Mouse (Mus musculus) layer of hippocampus, postnatal 36 days (tissue): ENCODE measurements around the gene Jade2. TPM values are rescaled to one million over a fixed set of nuclear protein-coding genes. Genes with fewer than 3 reads are reported as not detected.
A peak's percentile ranks its signal among the peaks of the same experiment; 100 is the strongest.

Experiments
- DNase-seq, 2 experiments: peaks; one replicate each; pipeline ENCODE4 v3.0.0; 2022
- total RNA-seq, 2 experiments: library from RNA; stranded (reverse); gene quantifications; 2 replicates each; pipeline ENCODE4 v1.2.3; 2021

Gene Jade2
- total RNA-seq, 2 experiments from 2014 or later: 36.0 to 36.5 TPM

DNA sequence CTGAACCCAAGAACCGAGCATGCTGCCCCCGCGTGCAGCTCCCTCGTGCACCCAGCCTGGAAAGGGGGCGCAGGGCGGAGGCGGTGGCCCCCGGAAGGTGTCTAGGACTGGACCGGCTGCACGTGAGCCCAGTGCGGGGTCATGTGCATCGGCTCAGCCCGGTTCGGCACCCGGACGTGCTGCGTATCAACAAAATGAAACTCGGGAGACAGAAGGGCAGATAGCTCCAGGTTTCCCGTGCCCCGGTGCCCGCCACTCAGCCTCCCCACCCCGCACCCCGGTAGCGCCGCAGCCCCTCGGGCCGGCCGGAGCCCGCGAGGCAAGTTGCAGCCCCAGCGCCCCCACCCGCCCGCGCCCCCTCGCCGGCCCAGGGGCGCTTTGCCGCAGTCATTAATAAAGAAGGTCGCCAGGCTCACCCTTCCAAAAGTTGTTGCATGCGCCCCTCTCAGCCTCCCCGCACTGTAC is 805 bp downstream of the Jade2 start:
- DNase-seq: peak; percentile 48 to 61

DNA sequence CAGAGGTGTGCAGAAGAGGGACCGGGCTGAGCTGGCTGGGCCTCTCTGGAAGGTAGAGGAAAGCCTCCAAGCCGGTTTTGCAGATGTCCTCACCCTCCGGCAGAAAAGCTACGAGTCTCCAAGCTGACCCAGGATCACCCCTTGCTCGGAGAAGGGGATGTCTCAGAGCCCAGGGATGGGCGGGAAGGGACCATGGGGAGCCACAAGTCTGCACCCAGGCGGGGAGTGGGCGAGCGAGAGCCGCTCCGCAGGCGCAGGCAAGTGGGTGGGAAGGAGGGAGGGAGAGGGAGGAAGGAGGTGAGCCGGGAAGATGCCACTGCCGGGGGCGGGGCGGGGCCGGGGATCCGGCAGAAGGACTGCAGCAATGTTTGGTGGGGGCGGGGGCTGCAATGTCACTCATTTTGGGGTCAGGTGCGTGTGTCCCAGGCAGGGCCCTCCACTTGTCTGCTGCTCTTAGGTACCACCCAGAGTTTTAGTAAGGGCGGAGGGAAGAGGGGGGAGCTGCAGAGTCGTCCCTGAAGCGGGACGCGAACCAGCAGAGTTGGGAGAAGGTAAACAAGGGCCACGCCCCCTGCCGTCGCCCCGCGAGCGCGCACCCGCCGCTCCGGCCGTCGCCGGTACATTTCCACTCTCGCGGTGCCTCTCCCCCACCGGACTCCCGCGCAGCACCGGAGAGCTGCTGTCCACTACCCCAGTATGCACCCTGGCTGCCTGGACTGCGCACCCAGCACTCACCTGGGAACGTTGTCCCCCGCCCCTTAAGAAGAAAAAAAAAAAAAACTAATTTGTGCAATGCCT is 1.4 kb downstream of the Jade2 start:
- DNase-seq: peak; percentile 68 to 69

DNA sequence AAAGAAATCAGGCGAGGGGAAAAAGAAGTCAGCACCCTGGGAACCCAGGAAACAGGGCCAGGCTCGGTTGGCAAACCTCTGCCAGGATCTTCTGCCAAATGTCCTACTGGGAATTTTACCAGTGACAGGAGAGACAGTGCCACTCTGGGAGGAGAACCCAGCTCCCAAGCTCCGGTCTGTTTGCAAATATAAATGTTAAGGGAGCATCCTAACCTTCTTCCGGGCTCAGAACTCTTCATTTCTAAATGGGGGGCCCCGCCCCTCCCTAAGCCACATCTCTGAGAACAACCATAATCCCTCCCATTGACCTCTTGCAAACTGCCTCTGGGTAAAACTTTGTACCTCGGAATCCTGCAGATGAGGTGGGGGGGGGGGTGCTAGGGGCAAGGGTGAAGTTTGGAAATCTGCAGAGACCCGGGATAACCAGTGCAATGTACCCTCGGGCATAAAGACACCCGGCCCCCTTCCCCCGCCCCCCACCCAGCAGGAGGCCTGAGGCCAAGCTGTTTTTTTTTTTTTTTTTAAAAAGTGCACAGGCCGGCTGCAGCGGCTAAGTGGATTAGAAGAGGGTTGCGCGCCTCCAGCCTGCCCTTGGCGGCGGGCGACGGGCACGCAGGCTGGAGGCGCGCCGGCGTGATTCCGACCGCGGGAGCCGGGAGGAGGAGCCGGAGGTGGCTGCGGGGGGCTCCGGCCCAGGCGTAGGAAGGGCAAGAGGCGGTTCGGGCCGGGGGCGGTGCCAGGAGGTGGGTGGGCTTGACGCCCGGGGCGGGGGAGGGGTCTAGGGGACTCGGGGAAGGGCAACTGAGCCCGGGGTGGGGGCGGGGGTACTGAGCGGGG is 2.3 kb downstream of the Jade2 start:
- DNase-seq: peak; percentile 64 to 68

DNA sequence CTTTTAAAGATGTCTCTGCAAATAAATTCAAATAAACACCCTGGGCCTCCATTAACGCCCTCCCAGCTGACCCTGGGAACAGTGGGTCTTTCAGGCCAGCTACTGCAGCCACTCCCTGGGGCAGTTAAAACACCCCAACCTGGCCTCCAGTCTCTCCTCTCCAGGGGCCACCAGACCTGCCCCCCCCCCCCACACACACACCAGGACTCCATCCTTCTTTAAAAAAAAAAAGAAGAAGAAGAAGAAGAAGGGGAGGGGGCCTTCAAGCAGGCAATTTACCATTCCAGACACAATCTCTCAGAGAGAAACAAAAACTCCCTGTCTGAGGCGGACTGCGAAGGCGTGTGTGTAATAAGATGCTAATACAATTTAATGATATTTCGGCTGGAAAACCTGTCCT is 4.9 kb downstream of the Jade2 start:
- DNase-seq: no peak

DNA sequence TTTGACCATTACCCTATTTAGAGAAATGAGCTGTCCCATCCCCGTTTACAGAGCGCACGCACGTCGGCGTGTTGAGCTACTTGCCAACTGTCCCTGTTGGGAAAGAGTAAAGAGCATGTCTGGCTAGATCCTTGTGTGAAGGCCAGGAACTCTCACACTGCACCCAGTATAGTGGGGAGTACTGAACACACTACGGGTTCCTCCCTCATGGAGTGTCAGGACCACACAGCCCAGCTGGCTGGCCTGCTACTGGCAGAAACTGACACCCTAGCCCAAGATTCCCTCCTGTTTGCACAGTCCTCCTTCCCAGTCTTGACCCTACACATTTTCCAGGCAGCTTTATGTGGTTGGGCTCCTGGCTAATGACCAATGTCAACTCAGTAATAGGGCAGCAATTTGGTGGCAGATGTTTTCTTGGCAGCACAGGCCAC is 5.3 kb downstream of the Jade2 start:
- no peak for DNase-seq

DNA sequence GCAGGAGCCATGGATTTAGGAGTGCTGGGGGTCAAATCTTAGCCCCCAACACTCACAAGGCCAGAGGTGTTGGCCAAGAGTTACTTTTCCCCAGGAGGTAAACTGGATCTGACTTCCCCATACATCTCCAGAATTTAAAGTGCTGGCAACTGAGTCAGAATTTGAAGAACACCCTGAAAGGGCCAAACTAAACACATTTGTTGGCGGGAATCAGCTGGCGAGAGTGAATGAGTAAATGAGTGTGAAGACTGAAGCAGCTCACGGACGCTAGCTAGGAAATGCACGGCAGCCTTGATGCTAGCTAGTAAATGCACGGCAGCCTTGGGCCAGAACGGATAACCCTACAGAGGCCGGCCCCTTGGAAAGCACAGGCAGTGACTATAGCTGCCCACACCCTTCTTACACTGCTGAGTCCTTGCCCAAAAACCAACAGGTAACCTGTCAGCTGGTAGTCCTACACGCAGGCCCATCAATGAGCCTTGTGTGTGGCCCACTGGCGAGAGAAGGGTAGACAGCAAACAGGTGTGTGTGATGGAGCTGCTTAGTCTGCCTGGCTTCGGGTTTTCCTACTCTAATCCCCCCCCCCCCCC is 6.6 kb downstream of the Jade2 start:
- DNase-seq: no peak

DNA sequence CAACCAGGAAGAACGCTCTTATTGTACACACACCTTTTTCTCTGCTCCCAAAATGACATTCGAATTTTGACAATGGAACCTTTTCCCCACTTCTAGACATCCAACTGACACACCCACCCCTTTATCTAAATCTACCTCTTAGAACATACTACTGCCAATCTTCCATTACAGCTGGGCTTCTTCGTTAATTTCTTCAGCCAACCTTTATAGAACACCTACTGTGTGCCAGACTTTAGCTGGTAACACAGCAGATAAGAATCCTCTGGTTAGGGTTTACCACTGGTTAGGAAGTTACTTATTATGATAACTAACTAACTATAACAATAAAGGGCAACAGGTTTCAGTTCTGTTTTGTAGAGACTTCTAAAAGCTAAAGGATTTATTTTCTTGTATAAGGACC is 9.1 kb downstream of the Jade2 start:
- DNase-seq: no peak

DNA sequence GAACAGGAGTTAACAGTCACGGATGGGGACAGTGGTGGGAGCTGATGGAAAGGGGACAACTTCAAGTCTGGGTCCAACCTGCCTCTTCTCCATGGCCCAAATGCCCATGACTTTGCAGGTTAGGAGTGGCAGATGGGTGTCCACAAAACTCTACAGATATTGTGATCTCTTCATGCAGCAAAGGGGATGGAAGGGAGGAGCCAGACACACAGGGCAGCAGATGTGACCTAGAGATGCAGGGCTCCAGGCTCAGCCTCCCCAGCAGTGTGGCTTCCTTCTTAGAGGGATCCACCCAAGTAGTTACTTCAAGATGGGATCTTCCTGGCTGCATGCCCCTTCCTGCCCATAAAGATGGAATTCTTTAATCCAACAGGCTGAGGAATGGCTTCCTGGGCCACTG is 9.6 kb downstream of the Jade2 start:
- DNase-seq: no peak

DNA sequence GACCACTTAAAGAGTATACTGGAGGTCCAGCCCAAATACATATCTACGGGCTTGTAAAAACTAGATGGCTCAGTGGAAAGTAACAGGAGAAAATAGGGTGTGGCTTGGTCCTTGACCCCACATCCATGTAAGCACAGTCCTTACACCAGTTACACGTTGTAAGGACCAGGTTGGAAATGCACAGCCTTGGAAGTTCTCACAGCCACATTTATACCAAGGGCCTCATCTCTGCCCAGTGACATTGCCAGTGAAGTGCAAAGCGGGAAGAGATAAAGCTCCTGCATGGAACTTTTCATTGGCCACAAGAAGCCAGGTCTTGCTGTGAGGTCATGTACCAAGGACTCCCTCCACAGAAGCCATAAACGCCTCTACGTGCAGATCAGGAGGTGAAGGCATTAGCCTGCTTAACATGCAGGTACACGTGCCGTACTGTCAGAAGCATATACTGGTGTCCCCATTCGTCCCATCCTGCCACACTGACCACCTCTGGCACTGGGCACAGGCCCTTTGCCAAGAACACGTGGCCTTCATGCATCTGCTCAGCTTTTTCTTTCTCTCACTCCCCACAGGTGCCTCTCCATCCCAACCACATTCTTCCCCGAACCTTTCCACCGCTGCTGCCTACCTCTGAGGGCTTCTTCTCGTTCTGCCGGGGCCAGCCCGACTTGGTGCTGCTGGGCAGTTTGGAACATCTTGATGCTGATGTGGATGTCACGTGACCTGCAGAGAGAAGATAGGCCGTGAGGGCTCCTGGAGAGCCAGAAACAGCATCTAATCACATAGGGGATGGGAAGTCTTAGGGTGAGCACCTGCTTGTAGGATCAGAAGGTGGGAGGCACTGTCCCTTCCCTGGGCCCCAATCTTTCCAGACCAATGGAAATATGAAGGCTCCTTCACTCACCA is 11.2 kb downstream of the Jade2 start:
- DNase-seq: no peak

DNA sequence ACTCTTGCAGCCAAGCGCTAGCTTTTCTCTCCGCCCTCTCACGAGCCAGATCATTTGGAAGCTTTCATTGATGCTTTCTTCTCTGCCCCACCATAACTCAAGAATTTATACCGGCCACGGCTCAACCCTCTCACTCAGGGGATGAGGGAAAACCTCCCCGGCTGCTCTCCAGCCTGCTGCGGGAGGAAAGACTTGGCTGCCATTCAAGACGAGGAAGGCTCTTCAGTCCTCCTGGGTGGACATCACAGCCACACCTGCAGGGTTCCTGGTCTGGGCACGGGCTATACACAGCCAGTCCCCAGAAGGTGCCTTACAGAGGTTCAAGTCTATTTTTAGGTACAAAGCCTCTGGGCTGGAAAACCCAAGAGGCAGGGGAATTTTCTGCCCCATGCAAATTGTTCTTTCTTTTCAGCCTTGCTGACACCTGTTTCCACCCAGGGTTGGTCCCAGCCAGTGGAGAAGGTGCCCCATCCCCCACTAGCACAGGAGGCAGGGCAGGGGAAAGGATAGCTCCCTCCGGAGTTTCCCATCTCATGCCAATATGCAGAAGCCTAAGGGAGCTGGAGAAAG is 12.8 kb downstream of the Jade2 start:
- DNase-seq: no peak

DNA sequence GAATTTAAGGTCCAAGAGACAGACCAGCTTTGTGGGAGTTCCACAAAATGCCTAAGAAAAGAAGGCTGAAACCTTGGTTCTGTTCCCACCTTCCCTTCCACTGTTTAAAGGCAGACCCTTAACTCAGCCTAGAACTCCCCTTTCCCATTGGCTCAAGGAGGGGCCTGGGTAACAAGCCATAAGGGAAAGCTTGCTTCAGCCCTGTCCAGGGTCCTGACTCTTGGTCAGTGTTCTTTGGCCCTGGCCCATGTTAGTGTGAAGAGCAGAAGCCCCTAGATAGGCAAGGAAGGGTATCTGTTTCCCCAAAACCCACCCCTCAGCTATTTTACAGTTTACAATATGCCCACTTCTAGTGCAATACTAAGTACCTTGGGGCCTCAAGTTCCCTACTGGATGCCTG is 13.6 kb downstream of the Jade2 start:
- DNase-seq: no peak

DNA sequence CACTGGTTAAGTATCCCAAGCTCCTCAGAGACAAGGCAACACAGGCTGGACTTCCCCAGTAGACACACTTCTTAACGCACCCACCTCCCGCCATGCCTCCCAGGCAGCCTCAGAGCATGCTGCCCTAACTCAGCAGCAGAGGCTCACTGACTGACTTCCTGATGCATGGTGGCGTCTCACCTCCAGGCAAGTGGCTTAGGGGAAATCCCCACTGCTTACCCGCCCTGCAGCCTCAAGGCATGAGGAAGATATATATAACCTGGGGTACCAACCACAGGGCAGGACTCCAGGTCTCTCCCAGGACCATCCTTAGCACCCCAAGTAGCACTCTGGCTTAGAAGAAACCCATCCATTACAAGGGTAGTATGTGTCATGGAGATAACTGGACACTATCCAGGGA is 14.3 kb downstream of the Jade2 start:
- no peak for DNase-seq

DNA sequence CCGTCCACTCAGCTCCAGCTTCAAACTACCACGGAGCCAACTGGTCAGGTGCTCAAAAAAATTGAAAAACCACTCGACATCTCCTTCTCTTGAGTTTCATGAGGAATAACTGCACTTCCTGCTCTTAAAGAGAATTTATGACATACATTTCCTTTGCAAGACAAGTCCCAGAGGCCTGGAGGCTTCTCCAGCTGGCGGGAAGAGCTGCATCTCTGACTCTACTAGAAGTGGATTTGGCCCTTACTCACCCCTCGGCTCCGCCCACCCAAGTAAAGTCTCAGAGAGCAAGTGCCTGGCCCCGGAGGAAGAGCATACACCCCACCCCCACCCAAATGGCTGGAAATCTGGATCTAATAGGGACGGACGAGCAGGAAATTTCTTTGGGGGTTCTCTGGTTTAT is 16.3 kb downstream of the Jade2 start:
- no peak for DNase-seq

DNA sequence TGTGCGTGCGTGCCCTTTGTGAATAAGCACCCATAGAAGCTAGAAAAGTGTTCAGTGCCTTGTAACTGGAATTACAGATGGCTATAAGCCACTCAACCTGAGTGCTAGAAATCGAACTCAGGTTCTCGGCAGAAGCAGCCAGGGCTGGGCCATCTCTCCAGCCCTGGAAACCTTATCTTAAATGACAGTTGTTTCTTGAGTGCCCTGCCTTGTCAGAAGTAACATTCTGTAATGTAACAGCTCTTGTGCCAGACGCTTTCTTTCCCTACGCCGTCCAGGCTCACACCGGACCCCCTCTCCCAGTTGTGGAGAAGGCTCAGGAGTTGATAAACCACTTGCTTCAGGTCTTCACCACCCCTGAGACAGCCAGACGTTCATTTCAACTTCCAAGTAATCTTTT is 16.8 kb downstream of the Jade2 start:
- no peak for DNase-seq

DNA sequence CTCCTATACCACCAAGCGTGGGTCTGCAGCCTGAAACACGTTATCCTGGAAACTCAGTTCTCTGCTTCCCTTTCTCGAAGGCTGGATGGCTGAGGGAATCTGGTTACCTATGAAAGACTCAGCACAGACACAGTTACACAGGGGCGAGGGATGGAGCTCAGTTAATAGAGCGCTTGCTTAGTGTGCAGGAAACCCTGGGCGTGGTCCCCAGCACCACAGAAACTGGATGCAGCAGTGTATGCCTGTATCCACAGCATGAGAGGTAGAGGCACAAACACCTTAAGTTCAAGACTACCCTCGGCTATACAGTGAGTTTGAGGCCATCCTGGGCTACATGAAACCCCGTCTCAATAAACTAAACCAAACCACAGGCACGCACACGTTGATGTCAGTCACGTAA is 17.5 kb downstream of the Jade2 start:
- DNase-seq: no peak

DNA sequence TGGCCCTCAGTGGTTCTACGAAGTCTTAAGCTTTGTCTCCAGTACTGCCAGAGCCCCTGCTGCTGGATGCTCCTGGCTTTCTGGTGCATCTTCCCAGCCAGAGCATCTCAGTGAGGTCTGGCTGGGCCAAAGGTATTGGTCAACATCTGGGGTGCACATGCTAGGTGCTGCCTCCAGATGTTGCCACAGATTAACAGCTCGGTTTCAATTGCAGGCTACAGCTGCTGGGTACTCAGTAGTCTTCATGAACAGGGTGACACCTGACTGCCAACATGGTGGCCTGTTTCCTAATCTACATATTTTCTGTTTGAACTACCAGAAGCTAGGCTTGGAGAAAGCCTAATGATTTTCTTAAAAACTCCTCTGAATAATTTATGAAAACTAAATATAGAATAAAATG is 18.3 kb downstream of the Jade2 start:
- no peak for DNase-seq

DNA sequence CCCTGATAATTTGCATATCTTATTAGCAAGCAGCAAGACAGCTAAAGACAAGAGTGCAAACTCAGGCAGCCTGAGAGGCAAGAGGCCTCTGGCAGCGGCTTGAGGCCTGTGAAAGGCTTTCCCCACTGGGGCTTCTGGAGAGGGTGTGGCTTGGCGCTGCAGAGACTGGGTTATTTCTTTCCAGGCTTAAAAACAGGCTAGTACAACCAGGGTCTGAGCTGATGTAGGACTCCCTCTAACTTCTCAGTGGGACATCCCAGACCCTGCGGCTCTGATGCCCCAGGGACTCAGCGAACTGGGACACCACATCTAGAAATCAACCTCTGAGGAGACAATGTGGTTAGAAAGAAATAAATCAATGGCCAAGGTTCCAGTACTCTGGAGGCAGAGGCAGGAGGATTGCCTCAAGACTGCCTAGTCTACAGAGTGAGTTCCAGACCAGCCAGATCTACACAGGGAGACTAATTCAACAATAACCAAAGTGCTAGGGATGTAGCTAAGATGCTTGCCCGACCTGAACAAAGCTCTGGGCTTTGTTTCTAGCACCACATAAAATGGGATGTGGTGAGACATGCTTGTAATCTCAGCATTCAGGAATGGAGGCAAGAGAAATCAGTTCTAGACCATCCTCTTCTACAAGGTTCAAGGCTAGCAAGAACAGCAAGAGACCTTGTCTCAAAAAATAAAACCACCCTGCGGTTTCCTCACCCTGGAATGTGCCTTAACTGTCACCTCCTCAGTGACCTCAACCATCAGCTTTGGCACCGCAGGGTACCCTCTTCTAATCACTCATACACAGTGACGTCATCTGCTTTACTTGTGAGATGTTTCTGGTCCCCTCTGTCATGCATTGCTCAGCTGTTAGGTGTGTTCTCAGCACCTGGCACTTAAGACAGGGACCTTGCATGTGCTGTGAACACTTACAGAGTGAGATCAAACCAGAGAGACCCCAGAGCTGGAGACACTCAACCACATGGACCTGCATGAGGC is 20.0 kb downstream of the Jade2 start:
- no peak for DNase-seq

DNA sequence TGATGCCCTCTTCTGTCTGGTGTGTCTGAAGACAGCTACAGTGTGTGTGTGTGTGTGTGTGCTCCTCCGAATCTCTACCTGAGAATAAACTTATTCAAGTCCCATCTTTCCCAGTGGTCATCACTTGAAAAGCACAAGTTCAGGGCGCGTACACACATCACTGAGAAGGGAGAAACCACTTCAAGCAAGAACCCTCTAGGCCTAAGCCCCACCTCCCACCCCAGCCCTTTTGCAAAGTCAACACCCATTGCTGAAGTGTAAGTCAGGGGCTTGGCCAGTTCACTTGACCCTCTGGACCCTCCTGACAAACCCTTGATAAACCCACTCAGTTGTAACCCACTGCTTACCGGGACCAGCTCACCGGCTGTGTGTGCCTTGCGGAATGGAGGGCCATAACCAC is 20.9 kb downstream of the Jade2 start:
- no peak for DNase-seq

DNA sequence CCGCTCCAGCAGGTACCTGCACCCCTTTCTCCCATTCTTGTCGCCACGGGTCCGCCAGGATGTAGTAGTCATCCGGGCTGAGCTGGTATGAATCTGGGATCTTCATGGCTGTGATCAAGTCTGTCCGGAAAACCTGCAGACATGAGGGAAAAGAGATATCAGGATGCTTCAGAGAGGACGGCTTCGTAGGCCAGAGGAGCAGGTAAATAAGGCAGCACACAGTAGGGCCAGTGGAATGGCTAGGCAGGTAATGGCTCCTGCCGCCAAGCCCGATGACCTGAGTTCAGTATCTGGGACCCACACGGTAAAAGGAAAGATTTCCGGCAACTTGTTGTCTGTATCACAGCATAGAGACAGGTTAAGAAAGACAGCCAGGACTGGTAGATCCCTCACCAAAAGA is 21.9 kb downstream of the Jade2 start:
- DNase-seq: no peak

DNA sequence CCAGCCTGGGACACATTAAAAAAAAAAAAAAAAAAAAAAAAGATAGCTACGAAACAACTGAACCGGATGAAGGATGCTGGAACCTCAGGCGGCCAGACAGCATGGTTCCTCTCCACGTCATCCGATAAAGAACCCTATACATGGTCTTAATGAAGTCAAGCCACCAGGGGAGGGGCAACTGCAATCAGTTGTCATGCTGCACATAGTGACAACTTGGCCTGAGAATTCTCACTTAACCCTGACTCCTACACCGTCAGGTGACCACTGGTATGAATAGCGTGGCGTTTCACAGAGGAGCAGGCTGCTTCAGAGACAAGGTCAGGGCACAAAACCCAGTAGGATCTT is 23.4 kb downstream of the Jade2 start:
- DNase-seq: no peak
